Mouse (Mus musculus) midbrain, embryonic 13.5 days (tissue): Measurements from ENCODE around the gene Klf6. TPM values are rescaled to one million over a fixed set of nuclear protein-coding genes. Genes with fewer than 3 reads are reported as not detected.

ENCODE experiments used
- ATAC-seq: fragments of 200-750 bp; cut with Nextera tagmentation; 2 replicates; pipeline ENCODE4 v1.8.0; 2017; ENCODE audit warnings: mild to moderate bottlenecking, moderate TSS enrichment, moderate library complexity
- H3K27ac ChIP-seq: fragments of 300-500 bp; sonication (generic); 2 replicates; pipeline ENCODE4 v1.5.1; 2015; ENCODE audit warnings: inconsistent platforms, mild to moderate bottlenecking, moderate library complexity
- H3K27me3 ChIP-seq: fragments of 300-500 bp; sonication (generic); 2 replicates; pipeline ENCODE4 v1.6.1; 2015; ENCODE audit warnings: mild to moderate bottlenecking, inconsistent platforms
- H3K36me3 ChIP-seq: fragments of 300-500 bp; sonication (generic); 2 replicates; pipeline ENCODE4 v1.6.1; 2015; ENCODE audit warnings: mild to moderate bottlenecking, inconsistent platforms
- H3K4me1 ChIP-seq: fragments of 300-500 bp; sonication (generic); replicated peaks from 2 replicates; pipeline ENCODE4 v1.6.1; 2015; ENCODE audit warnings: inconsistent platforms
- H3K4me2 ChIP-seq: fragments of 300-500 bp; sonication (generic); replicated peaks from 2 replicates; pipeline ENCODE4 v1.6.1; 2015; ENCODE audit warnings: moderate library complexity, mild to moderate bottlenecking, inconsistent platforms
- H3K4me3 ChIP-seq: fragments of 300-500 bp; sonication (generic); replicated peaks from 2 replicates; pipeline ENCODE4 v1.5.1; 2015; ENCODE audit warnings: mild to moderate bottlenecking, inconsistent platforms
- H3K9ac ChIP-seq: fragments of 300-500 bp; sonication (generic); replicated peaks from 2 replicates; pipeline ENCODE4 v1.6.1; 2015; ENCODE audit warnings: mild to moderate bottlenecking, inconsistent platforms
- H3K9me3 ChIP-seq: fragments of 300-500 bp; sonication (generic); 2 replicates; pipeline ENCODE4 v1.6.1; 2016; ENCODE audit warnings: mild to moderate bottlenecking, inconsistent platforms
- WGBS: fragments of 180-500 bp; shearing (Covaris S2); methylation state at CpG from one replicate; pipeline ENCODE4 v1.1.7; 2015; 5-methylcytosine and 5-hydroxymethylcytosine counted together
- polyA plus RNA-seq: library from polyadenylated mRNA; unstranded; fragments of >200 nt; fragmentation: Nextera tagmentation; extraction: Ambion mirVana; gene quantifications from 2 replicates; pipeline ENCODE4 v1.2.1, GENCODE M21; 2015

Gene Klf6
- 68.3 and 82.1 TPM in 2 replicates for polyA plus RNA-seq

DNA sequence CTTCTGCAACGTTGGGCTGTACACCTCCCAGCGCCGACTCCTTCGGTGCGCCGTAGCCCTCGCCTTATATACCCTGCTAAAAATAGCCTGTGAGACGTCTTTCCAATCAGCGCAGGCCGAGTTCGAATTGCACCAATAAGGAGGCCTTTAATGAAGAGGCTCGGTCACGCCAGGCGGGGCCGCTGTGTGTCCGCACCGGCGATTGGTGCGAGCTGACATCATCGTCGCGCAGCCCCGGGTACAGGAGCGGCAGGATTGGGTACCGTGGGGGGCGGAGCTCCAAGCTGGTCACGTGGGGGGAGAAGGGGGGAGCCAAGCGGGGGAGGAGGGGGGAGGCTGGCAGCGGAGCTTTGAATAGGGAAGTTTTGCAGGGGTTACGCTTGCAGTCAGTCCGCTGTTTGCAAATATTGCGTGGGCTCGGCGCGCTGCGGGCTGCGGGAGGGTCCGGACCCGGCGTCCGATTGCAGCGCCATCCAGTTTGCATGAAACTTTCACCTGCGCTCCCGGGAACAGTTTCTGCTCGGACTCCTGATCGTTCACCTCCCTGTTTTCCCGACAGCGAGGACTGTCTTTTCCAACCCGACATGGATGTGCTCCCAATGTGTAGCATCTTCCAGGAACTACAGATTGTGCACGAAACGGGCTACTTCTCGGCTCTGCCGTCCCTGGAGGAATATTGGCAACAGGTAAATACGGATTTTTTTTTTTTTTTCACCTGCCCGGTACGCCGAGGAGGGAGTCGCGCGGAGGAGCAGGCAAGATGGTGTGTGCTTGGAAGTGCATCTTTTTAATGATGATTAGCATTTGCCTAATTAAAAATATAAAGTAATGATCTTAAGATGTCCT lies at the start of gene Klf6:
Klf6 (plus strand) TSS at position 326 of the 846 bp plus-strand sequence.
- H3K4me3 ChIP-seq = peak within 1 kb of the TSS; percentile 69
- WGBS = under 1% methylated on average over 60 of the region's 60 CpGs
- H3K36me3 ChIP-seq = peaks cover 15% of the 10 kb centered on the region
- H3K9ac ChIP-seq = peak within 1 kb of the TSS; percentile 89
- ATAC-seq = peak; percentile 99
- H3K4me2 ChIP-seq = peak within 1 kb of the TSS; percentile 65
- H3K27ac ChIP-seq = peak within 1 kb of the TSS; percentile 100
- H3K9me3 ChIP-seq = no peaks in the 10 kb centered on the region
- peaks cover 30% of the 10 kb centered on the region for H3K4me1 ChIP-seq
- no peaks in the 10 kb centered on the region for H3K27me3 ChIP-seq

DNA sequence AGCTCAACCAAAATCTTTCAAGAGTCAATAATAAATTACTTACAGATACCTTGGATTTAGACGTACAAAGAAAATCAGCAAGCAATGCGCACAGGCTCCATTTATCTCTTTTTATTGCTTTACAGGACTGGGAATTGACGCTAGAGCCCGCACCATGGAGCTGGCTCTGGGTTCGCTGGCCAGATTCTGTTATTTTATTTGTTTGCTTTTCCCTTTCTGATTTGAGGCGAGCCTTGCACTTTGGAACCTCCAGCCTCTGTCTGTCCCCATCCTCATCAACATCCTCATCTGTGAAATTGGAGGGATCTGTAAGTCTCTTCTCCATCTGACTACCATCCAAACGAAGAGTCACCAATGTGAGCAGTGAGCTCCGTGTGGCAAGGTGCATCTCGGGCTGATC lies 47.8 kb upstream of the Klf6 start:
- H3K4me2 ChIP-seq = no peak overlapping the region
- H3K4me3 ChIP-seq = no peak overlapping the region

DNA sequence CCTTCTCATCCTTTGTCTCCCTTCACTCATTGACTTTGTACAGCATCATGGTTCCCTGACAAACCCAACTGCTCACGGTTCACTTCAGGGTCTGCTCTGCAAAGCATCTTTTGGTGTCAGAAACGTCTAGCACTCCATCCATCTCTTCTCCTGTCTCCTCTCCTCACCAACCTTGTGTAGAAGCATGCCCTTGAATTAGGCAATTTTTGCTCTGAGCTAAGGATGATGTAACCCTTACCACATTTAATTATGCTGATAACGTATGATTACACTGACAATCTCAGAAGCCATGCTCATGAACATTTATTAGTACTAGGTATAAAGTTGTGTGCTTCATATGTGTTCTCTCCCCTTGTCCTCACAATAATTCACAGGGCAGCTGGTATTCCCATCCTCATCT lies 44.0 kb upstream of the Klf6 start:
- H3K9ac ChIP-seq = no peak overlapping the region
- H3K4me3 ChIP-seq = no peak overlapping the region
- no peak overlapping the region for H3K4me2 ChIP-seq
- H3K27me3 ChIP-seq = 0 out of 2 replicates have a peak, but pooled peaks cover 2% of the 10 kb centered on the region
- H3K36me3 ChIP-seq = no peaks in the 10 kb centered on the region
- 89% methylated on average over 3 of the region's 3 CpGs for WGBS
- no peak overlapping the region for H3K27ac ChIP-seq
- H3K4me1 ChIP-seq = no peaks in the 10 kb centered on the region
- ATAC-seq = no peak
- no peaks in the 10 kb centered on the region for H3K9me3 ChIP-seq

More for the DNA sequence above, 47.8 kb upstream of the Klf6 start:
- ATAC-seq = no peak
- H3K4me1 ChIP-seq = no peaks in the 10 kb centered on the region
- H3K9ac ChIP-seq = no peak overlapping the region
- H3K27me3 ChIP-seq = no peaks in the 10 kb centered on the region
- 92% methylated on average over 9 of the region's 9 CpGs for WGBS
- no peak overlapping the region for H3K27ac ChIP-seq
- no peaks in the 10 kb centered on the region for H3K9me3 ChIP-seq
- H3K36me3 ChIP-seq = no peaks in the 10 kb centered on the region

DNA sequence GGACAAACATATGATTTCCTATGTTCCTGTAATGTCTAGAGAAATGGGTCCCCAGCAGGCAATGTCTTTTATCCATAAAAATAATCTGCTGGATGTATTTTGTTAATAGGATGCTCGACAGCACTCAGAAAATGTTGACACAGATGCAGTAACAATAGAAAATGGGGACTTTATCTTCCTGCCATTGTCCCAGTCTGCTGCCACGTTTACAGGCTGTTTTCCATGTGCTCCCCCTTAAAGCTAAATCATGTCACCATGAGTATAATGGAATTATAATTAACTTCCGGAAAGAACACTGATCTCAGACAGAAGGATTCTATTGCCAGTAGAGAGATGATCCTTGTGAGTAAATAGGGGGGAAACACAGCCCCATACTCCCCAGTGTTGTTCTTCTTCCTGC lies 42.1 kb upstream of the Klf6 start:
- no peak overlapping the region for H3K27ac ChIP-seq
- H3K9ac ChIP-seq = no peak overlapping the region
- no peak overlapping the region for H3K4me2 ChIP-seq
- H3K4me1 ChIP-seq = no peaks in the 10 kb centered on the region
- H3K4me3 ChIP-seq = no peak overlapping the region
- H3K27me3 ChIP-seq = 0 out of 2 replicates have a peak, but pooled peaks cover 2% of the 10 kb centered on the region
- WGBS = 50% methylated on average over 3 of the region's 3 CpGs
- H3K9me3 ChIP-seq = no peaks in the 10 kb centered on the region
- no peaks in the 10 kb centered on the region for H3K36me3 ChIP-seq
- no peak for ATAC-seq

DNA sequence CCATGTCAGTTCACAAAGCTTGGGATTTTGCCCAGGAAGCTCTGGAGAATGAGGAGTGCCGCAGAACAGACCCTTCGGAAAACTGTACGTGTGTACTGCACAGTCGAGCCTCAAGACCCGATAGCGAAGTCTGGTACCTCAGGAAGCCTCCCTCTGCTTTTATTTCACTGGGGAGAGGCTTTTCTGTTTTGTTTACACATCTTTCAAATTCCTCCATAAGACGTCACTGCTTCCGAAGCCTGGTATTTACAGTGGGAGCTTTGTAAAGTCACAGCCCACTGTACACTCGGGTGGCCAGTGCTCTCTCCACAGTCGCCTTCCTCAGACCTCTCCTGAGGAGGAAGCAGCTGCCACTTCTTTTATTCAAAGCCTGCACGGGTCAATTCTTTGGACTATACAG lies 38.7 kb upstream of the Klf6 start:
- no peak overlapping the region for H3K9ac ChIP-seq
- no peak overlapping the region for H3K27ac ChIP-seq
- 0 out of 2 replicates have a peak, but pooled peaks cover 2% of the 10 kb centered on the region for H3K27me3 ChIP-seq
- ATAC-seq = no peak
- no peaks in the 10 kb centered on the region for H3K36me3 ChIP-seq
- 73% methylated on average over 11 of the region's 11 CpGs for WGBS
- H3K4me2 ChIP-seq = no peak overlapping the region
- no peak overlapping the region for H3K4me3 ChIP-seq
- H3K9me3 ChIP-seq = no peaks in the 10 kb centered on the region
- H3K4me1 ChIP-seq = no peaks in the 10 kb centered on the region

DNA sequence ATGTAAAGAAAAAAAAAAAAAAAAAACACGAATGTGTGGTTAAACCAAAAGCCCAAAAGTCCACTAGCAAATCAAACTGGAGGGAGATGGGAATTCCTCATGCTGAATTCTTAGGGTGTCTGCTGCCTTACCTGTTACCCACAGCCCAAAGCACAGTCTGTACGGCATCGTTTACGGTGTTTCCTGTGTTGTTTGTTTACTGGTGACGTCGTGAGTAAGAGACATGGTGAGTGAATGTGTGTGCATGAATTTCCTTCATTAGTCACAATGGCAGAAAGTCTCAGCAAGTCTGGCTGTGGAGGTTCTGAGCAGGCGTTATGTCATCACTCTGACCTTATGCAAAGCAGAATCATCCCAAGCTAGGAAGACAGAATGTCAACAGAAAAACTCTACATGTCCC lies 38.1 kb upstream of the Klf6 start:
- Histone ChIP-seq H3K9ac (no peak overlapping the region), H3K4me2 (no peak overlapping the region), H3K27me3 (0 out of 2 replicates have a peak, but pooled peaks cover 2% of the 10 kb centered on the region), H3K4me3 (no peak overlapping the region), H3K9me3 (no peaks in the 10 kb centered on the region), H3K27ac (no peak overlapping the region), H3K4me1 (no peaks in the 10 kb centered on the region), H3K36me3 (no peaks in the 10 kb centered on the region)
- WGBS = 83% methylated on average over 7 of the region's 7 CpGs
- ATAC-seq = no peak

DNA sequence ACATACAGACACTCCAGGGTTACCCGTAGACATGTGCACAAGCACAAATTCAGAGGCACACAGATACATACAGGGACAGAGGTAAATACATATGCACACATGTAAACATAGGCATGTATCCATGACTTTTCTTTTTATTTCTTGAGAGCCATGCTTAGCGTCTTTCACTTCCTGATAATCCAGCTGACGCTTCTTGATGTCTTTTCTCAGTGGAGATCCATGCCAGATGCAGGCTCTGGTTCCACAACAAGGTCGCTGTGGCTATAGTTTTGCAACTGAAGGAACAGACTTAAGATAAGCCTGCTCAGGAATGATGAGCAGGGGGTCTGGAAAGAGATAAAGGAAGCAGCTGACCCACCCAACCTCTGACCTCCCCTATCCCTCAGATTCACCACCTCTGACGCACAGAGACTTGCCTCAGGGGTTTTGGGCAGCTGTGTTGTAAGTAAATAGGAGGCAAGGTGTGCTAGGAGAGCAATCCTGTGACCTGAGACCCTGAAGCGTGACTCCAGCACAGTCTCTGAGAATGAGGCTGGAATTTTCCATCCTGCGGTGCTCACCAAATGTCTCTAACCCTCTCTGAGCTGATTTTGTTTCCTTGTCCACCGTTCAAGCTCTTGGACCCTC lies 37.0 kb upstream of the Klf6 start:
- no peak overlapping the region for H3K9ac ChIP-seq
- H3K9me3 ChIP-seq = no peaks in the 10 kb centered on the region
- WGBS = 63% methylated on average over 8 of the region's 8 CpGs
- H3K27me3 ChIP-seq = 0 out of 2 replicates have a peak, but pooled peaks cover 2% of the 10 kb centered on the region
- H3K36me3 ChIP-seq = no peaks in the 10 kb centered on the region
- no peaks in the 10 kb centered on the region for H3K4me1 ChIP-seq
- no peak overlapping the region for H3K4me2 ChIP-seq
- H3K4me3 ChIP-seq = no peak overlapping the region
- H3K27ac ChIP-seq = no peak overlapping the region
- no peak for ATAC-seq

DNA sequence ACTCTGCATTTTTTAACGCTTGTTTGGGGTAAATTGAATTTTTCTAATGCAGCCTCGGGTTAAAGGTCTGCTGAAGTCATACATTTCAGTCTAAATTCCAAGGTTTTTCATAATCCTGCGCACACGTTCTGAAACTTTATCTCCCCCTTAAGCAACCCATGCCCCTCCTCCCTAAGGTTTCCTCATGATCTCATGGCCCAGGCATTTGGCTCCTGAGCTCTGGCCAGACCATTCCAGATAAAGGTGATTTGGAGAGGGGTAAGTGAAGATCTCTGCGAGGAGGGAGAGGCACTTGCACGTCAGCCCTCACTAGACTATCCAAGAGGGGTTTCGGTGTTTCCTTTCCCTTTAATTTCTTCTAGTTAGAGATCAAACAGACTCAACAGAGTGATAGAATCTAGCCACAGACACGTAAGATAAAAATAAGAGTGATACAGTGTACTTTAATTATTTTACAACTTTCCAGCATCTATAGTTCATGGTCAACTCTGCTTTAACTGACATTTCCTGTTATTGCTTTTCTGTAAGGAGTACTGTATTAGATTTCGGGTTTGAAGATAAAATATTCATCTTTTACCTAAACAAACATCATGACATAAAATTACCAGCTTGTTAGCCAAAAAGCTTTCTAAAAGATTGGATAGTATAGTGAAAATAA lies 35.0 kb upstream of the Klf6 start:
- H3K27me3 ChIP-seq = peaks cover 2% of the 10 kb centered on the region; the same call in 1 of the 2 replicates
- ATAC-seq = no peak
- H3K9me3 ChIP-seq = no peaks in the 10 kb centered on the region
- H3K4me2 ChIP-seq = no peak overlapping the region
- no peak overlapping the region for H3K27ac ChIP-seq
- no peak overlapping the region for H3K9ac ChIP-seq
- 71% methylated on average over 9 of the region's 9 CpGs for WGBS
- no peak overlapping the region for H3K4me3 ChIP-seq
- H3K36me3 ChIP-seq = no peaks in the 10 kb centered on the region
- H3K4me1 ChIP-seq = no peaks in the 10 kb centered on the region

DNA sequence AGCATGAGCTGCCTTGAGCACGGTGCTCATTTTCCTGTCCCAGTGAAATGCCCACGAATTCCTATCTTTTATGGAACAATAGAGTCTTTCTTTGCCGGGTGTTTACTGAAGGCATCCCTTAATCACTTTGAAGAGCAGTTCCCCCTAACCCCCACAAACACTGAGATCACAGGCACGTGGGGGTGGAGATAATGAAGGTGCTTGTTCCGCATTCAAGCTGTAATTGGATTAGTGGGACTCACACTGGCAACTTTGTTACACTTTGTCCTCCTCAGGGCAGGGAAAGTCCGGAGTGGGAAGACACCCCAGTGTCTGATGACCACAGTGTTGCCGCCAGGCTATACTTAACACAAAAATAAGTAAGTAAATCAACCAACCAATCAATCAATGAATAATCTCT lies 29.3 kb upstream of the Klf6 start:
- no peak for ATAC-seq
- Histone ChIP-seq H3K9ac (no peak overlapping the region), H3K4me1 (0 out of 2 replicates have a peak, but pooled peaks cover 3% of the 10 kb centered on the region), H3K9me3 (no peaks in the 10 kb centered on the region), H3K4me3 (no peak overlapping the region), H3K36me3 (no peaks in the 10 kb centered on the region), H3K27me3 (peaks cover 14% of the 10 kb centered on the region), H3K27ac (no peak overlapping the region), H3K4me2 (no peak overlapping the region)
- WGBS = 3% methylated on average over 7 of the region's 7 CpGs

DNA sequence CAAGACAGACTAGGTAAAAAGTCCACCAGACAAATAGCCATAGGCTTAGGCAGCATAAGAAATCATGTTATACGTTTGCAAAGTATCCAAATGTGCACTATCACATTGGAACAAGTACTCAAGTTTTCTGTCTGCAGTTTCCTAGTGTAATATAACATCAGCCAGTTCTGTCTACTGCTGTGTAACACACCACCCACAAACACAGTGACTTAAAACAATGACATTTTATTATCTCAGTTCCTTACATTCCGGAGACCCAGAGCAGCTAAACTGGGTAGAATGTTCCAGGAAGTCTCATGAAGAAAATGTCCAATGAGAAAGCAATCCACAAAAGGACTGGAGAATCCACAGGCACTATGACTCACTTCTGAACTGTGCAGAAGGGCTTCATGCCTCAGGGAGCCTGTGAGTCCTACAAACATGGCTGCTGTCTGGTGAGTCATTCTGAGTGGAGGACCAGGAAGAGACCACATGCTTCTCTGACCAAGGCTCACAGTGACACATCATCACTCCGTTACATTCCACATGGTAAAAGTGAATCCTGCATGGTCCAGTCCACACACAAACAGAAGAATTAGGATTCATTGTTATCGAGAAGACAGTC lies 24.0 kb upstream of the Klf6 start:
- no peaks in the 10 kb centered on the region for H3K36me3 ChIP-seq
- ATAC-seq = no peak
- 94% methylated on average over 4 of the region's 4 CpGs for WGBS
- peaks cover 10% of the 10 kb centered on the region for H3K27me3 ChIP-seq
- no peak overlapping the region for H3K27ac ChIP-seq
- no peak overlapping the region for H3K4me2 ChIP-seq
- no peaks in the 10 kb centered on the region for H3K4me1 ChIP-seq
- no peak overlapping the region for H3K4me3 ChIP-seq
- no peaks in the 10 kb centered on the region for H3K9me3 ChIP-seq
- no peak overlapping the region for H3K9ac ChIP-seq

DNA sequence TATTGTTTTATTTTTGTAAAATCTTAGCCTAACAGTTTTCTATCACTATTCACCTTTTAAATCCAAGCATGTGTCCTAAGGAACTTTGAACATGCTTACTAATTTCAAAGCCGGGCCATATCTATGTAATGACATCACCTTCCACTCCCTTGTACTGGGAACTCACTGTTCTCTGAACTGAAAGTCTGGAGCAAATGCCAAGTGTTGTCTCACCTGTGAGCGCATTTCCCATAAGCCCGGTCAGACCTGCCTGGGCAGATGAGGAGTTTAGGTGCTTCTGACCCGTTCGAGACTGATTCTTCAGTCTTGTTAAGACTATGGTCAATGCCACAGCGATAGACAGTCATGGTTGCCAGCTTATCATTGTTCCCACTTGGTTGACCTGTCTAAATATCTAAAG lies 19.9 kb upstream of the Klf6 start:
- H3K4me1 ChIP-seq = no peaks in the 10 kb centered on the region
- WGBS = 95% methylated on average over 6 of the region's 6 CpGs
- no peaks in the 10 kb centered on the region for H3K9me3 ChIP-seq
- no peak overlapping the region for H3K9ac ChIP-seq
- no peak for ATAC-seq
- H3K4me3 ChIP-seq = no peak overlapping the region
- no peaks in the 10 kb centered on the region for H3K36me3 ChIP-seq
- no peak overlapping the region for H3K4me2 ChIP-seq
- H3K27me3 ChIP-seq = no peaks in the 10 kb centered on the region
- no peak overlapping the region for H3K27ac ChIP-seq

DNA sequence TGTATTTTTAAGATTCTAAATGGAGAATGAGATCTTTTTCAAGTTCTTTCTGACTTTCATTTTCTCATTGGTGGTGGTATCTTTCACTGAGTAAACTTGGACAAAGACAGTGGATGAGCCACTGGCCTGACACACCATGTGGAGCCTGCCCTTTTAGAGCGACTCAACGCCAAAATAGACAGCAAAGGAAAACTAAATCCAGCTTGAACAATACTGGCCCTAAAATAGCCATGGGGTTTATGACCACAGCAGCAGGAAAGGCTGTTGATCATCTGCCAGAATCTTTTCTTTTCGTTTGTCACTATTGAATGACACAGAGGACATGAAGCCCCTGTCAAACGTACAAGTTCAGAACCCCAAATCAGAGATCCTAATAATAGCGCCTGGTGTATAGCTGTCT lies 18.4 kb upstream of the Klf6 start:
- WGBS = 74% methylated on average over 5 of the region's 5 CpGs
- H3K4me1 ChIP-seq = no peaks in the 10 kb centered on the region
- ATAC-seq = no peak
- no peak overlapping the region for H3K27ac ChIP-seq
- H3K4me3 ChIP-seq = no peak overlapping the region
- no peak overlapping the region for H3K9ac ChIP-seq
- H3K9me3 ChIP-seq = no peaks in the 10 kb centered on the region
- H3K4me2 ChIP-seq = no peak overlapping the region
- no peaks in the 10 kb centered on the region for H3K27me3 ChIP-seq
- no peaks in the 10 kb centered on the region for H3K36me3 ChIP-seq
